Mouse (Mus musculus): ENCODE measurements around the gene Zfp457. TPM values are rescaled to one million over a fixed set of nuclear protein-coding genes. Genes with fewer than 3 reads are reported as not detected.

The Zfp457 gene
- polyA plus RNA-seq, 1 experiment from 2014 or later: 0.92 TPM

Other genes starting within 250 kb of the Zfp457 start
- gene Zfp712, start 245.3 kb downstream of the Zfp457 start, polyA plus RNA-seq (2015; fragmentation: Nextera tagmentation; extraction: Ambion mirVana): 3.7 TPM in 2 replicates
- 5.0 and 5.5 TPM in 2 replicates for gene Zfp708, start 208.5 kb downstream of the Zfp457 start, polyA plus RNA-seq (2015; fragmentation: Nextera tagmentation; extraction: Ambion mirVana)
- gene Gm28557, start 197.9 kb downstream of the Zfp457 start, polyA plus RNA-seq (2015; fragmentation: Nextera tagmentation; extraction: Ambion mirVana): 3.4 and 3.5 TPM in 2 replicates
- gene Rslcan18, start 190.2 kb downstream of the Zfp457 start, polyA plus RNA-seq (2015; fragmentation: Nextera tagmentation; extraction: Ambion mirVana): 0.16 and 0.39 TPM in 2 replicates
- 1.9 TPM in 2 replicates for gene Zfp759, start 184.8 kb downstream of the Zfp457 start, polyA plus RNA-seq (2015; fragmentation: Nextera tagmentation; extraction: Ambion mirVana)
- 9.0 and 9.1 TPM in 2 replicates for gene Rsl1, start 133.3 kb downstream of the Zfp457 start, polyA plus RNA-seq (2015; fragmentation: Nextera tagmentation; extraction: Ambion mirVana)
- gene Zfp455, start 112.0 kb downstream of the Zfp457 start, polyA plus RNA-seq (2015; fragmentation: Nextera tagmentation; extraction: Ambion mirVana): 1.6 and 1.9 TPM in 2 replicates
- 1.5 TPM in 2 replicates for gene Zfp458, start 28.0 kb downstream of the Zfp457 start, polyA plus RNA-seq (2015; fragmentation: Nextera tagmentation; extraction: Ambion mirVana)
- gene Zfp595, start 26.1 kb upstream of the Zfp457 start, polyA plus RNA-seq (2015; fragmentation: Nextera tagmentation; extraction: Ambion mirVana): 2.7 and 2.8 TPM in 2 replicates
- 0.64 TPM in 1 of 2 replicates, not detected in the other for gene Gm28044, start 54.1 kb upstream of the Zfp457 start, polyA plus RNA-seq (2015; fragmentation: Nextera tagmentation; extraction: Ambion mirVana)
- gene Zfp953, start 54.1 kb upstream of the Zfp457 start, polyA plus RNA-seq (2015; fragmentation: Nextera tagmentation; extraction: Ambion mirVana): 0.93 and 1.1 TPM in 2 replicates
- 0.46 and 0.48 TPM in 2 replicates for gene Gm28041, start 69.2 kb upstream of the Zfp457 start, polyA plus RNA-seq (2015; fragmentation: Nextera tagmentation; extraction: Ambion mirVana)
- 1.8 and 1.9 TPM in 2 replicates for gene Zfp456, start 69.3 kb upstream of the Zfp457 start, polyA plus RNA-seq (2015; fragmentation: Nextera tagmentation; extraction: Ambion mirVana)
- 6.8 and 7.7 TPM in 2 replicates for gene Zfp429, start 93.3 kb upstream of the Zfp457 start, polyA plus RNA-seq (2015; fragmentation: Nextera tagmentation; extraction: Ambion mirVana)
- gene Zfp459, start 114.9 kb upstream of the Zfp457 start, polyA plus RNA-seq (2015; fragmentation: Nextera tagmentation; extraction: Ambion mirVana): 1.1 and 1.7 TPM in 2 replicates
- gene Zfp874a, start 145.1 kb upstream of the Zfp457 start, polyA plus RNA-seq (2015; fragmentation: Nextera tagmentation; extraction: Ambion mirVana): 9.6 TPM in 2 replicates
- 2.1 and 3.8 TPM in 2 replicates for gene Zfp874b, start 177.8 kb upstream of the Zfp457 start, polyA plus RNA-seq (2015; fragmentation: Nextera tagmentation; extraction: Ambion mirVana)
- 12.9 and 14.1 TPM in 2 replicates for gene Zfp58, start 194.1 kb upstream of the Zfp457 start, polyA plus RNA-seq (2015; fragmentation: Nextera tagmentation; extraction: Ambion mirVana)
- gene Gm26965, start 219.7 kb upstream of the Zfp457 start, polyA plus RNA-seq (2015; fragmentation: Nextera tagmentation; extraction: Ambion mirVana): not detected in 2 replicates
- 22.3 and 22.8 TPM in 2 replicates for gene Zfp87, start 219.7 kb upstream of the Zfp457 start, polyA plus RNA-seq (2015; fragmentation: Nextera tagmentation; extraction: Ambion mirVana)
- gene Zfp748, start 247.3 kb upstream of the Zfp457 start, polyA plus RNA-seq (2015; fragmentation: Nextera tagmentation; extraction: Ambion mirVana): 14.5 and 14.7 TPM in 2 replicates

Data from lung, embryonic 15.5 days (tissue).